Mouse (Mus musculus) ES-Bruce4 (cell line): ENCODE measurements around the gene Vegfc.

ENCODE experiments used
- CTCF ChIP-seq: IDR thresholded peaks from one replicate; pipeline ENCODE4 v1.8.1; 2011; ENCODE audit warnings: low read depth, low read length
- POLR2A ChIP-seq: IDR thresholded peaks from one replicate; pipeline ENCODE4 v1.8.1; 2011; ENCODE audit warnings: low read length; ENCODE audit not compliant: insufficient read depth

GRCm38 (mm10) chr8:54034584-54034983 is 42.8 kb upstream of the Vegfc start:
- TF ChIP-seq CTCF (no peak), POLR2A (no peak)
